Mouse (Mus musculus): Measurements from ENCODE around the gene Glis2.

The Glis2 gene

DNA sequence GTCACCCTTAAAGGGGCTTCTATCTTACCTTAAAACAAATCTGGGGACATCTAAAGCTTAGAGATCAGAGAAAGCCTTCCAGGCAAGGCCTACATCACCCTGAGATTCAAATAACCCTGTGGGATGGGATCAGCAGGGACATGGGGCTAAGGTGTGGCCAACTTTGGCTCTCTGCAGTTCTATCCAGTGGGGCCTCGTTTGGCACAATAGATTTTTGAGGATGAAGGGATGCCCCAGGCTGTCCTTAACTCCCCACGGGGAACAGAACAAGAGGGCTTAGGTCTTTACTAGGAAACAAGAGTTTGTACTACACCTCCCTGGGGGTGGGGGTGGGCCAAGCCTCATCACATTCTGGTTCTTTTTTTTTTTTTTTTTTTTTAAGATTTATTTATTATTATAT, 64.8 kb downstream of the Glis2 start:
- no peak for DNase-seq (ENCODE audit: low read depth)

DNA sequence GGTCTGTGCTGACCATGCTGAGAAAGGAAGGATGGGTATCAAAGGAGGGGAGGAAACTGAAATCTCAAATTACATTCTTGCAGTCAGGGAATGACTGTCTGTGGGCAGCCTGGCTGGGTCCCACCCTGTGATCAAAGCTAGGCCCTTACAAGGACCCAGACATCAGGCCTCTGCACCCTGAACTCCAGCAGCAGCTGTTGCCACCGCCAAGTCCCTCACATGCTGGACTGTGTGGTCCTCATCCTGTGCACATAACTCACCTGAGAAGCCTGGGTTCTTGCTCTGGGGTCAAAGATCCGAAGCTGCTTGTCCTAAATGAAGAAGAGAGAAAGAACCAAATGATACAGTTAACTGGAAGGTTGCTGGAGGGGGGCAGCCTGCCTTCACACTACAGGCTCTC, 67.1 kb downstream of the Glis2 start:
- DNase-seq (ENCODE audit: low read depth), result no peak

- DNase-seq (ENCODE audit: low read depth), result no peak
Measured at GRCm38 (mm10) chr16:4663806-4664205, 69.3 kb downstream of the Glis2 start.

DNA sequence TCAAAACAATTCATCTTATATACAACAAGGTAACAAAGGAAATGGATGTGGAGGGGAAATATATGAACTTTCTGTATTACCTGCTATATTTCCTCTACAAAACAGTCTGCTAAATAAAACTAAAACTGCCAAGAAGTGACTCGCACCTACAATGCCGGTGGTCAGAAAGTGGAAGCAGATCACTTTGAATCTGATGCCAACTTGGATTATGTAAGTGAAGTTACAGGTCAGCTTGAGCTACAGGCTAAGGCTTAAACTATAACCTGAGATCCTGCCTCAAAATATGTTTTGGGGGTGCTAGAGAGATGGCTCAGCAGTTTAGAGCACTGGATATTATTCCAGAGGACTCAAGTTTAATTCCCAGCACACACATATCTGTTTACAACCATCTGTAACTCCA, 71.2 kb downstream of the Glis2 start:
- no peak for DNase-seq (ENCODE audit: low read depth)

GRCm38 (mm10) chr16:4667190-4667808, 72.8 kb downstream of the Glis2 start:
- DNase-seq (ENCODE audit: low read depth), result peak; percentile 90

DNA sequence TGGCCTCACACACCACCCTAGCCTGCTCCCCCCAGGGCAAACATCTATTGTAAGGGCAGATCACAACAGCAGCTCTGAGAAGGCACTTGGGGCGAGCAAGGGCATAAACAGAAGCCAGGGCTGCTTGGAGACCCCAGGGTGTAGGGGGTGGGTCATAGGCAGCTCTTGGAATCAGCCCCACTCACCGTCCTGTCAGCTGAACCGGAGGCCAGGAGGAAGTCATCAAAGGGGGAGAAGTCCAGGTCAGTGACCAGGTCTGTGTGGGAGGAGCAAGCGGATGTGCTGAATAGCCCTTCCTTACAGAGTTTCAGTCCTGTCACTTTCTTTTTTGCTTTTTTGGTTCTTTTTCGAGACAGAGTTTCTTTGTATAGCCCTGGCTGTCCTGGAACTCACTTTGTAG, 75.8 kb downstream of the Glis2 start:
- DNase-seq (ENCODE audit: low read depth), result no peak

DNA sequence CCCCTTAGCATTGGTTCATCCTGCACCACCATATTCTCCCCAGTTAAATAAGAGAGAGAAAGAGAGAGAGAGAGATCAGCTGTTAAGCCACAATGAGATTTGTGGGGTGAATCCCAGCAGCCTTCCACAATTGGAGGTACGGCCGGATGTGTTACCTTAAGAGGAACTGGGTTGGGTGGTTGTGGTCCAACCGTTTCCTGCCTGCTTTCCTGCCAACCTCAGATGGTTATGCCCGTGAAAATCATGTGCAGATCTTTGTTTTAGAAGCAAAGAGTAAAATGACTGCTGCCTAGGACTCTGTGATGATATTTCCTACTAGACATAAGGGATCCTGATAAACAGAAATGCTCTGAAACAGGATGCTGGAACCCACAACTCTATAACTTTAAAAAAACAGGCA, 79.6 kb downstream of the Glis2 start:
- peak; percentile 87 for DNase-seq (ENCODE audit: low read depth)
